ENCODE assay signal across 19 mouse cellular contexts in genomic region chr4:44942237-44942636, GRCm38 (mm10). TPM values are rescaled to one million over a fixed set of nuclear protein-coding genes. Genes with fewer than 3 reads are reported as not detected.
A peak's percentile ranks its signal among the peaks of the same experiment; 100 is the strongest.
DNase-seq lines count a peak whose midpoint lies in the region; ATAC-seq and TF ChIP-seq lines count a peak whose summit lies in the region.
"Had no signal": no experiment of that assay in that cellular context is flagged by ENCODE, and none has a peak within 500 bp of the region (broad histone marks: within the 10 kb centered on the region; RNA-seq: fewer than 3 reads in every experiment).

No protein-coding gene starts in this region.

- no peak overlapping the region for H3K4me2 ChIP-seq in CH12.LX (ENCODE audit: insufficient read depth, low read depth, poor library complexity, severe bottlenecking)
- no peak overlapping the region for H3K4me2 ChIP-seq in intestine, postnatal 0 days (replicated peaks; ENCODE audit: low read depth)
- H3K4me2 ChIP-seq: embryonic facial prominence, embryonic 12.5 days; forebrain, embryonic 15.5 days; heart, embryonic 12.5 days; hindbrain, embryonic 14.5 days had no signal

- intact Hi-C loops in left cerebral cortex, postnatal 25 days (cut with DNase I), result no loop called here

- peaks cover 41% of the 10 kb centered on the region; the same call in 1 of the 2 replicates for H3K4me1 ChIP-seq in spleen, adult 2 months (ENCODE audit: control insufficient read depth, insufficient read depth, insufficient read length)
- H3K4me1 ChIP-seq in CH12.LX (ENCODE audit: control insufficient read depth in 1 of 2, insufficient read depth in 2 of 2), result peaks cover 43 to 92% of the 10 kb centered on the region in 2 experiments
- no peaks in the 10 kb centered on the region for H3K4me1 ChIP-seq in intestine, postnatal 0 days (replicated peaks; ENCODE audit: control insufficient read depth, insufficient read depth, low read length)
- H3K4me1 ChIP-seq: embryonic facial prominence, embryonic 12.5 days; forebrain, embryonic 15.5 days; heart, embryonic 12.5 days; hindbrain, embryonic 10.5 days had no signal

- H3K79me2 ChIP-seq in CH12.LX (replicated peaks; ENCODE audit: control insufficient read depth, extremely low read depth, insufficient read depth, poor library complexity, severe bottlenecking), result no peaks in the 10 kb centered on the region

- peak overlapping the region; percentile 56; the same call in 1 of the 2 replicates for H3K27ac ChIP-seq in spleen, adult 2 months (ENCODE audit: insufficient read depth, low read length)
- H3K27ac ChIP-seq in CH12.LX (ENCODE audit: insufficient read depth, low read depth), result no peak overlapping the region
- no peak overlapping the region for H3K27ac ChIP-seq in intestine, postnatal 0 days (ENCODE audit: low read depth, low read length)
- H3K27ac ChIP-seq: embryonic facial prominence, embryonic 12.5 days; forebrain, embryonic 15.5 days; heart, adult 2 months; hindbrain, embryonic 10.5 days; hindbrain, embryonic 14.5 days had no signal

- no peak overlapping the region for H3K4me3 ChIP-seq in spleen, adult 2 months (ENCODE audit: extremely low read depth, insufficient read depth, insufficient read length)
- no peak overlapping the region for H3K4me3 ChIP-seq in CH12.LX (replicated peaks in 1 of 3; ENCODE audit: low read depth in 2 of 3, low read length in 2 of 3, poor library complexity in 1 of 3)
- H3K4me3 ChIP-seq in intestine, postnatal 0 days (ENCODE audit: low read depth, low read length), result no peak overlapping the region
- H3K4me3 ChIP-seq: embryonic facial prominence, embryonic 12.5 days; forebrain, embryonic 15.5 days; heart, adult 2 months; heart, embryonic 12.5 days; hindbrain, embryonic 10.5 days had no signal

- peak; percentile 80 for ATAC-seq in common myeloid progenitor, adult 5-6 weeks (replicated peaks; ENCODE audit: low read depth, poor library complexity, severe bottlenecking)
- no peak for ATAC-seq in intestine, postnatal 0 days
- ATAC-seq: CD4-positive, CD25-positive, alpha-beta regulatory T cell, adult 4 months; forebrain, embryonic 15.5 days had no signal

- peak; percentile 59 for TF ChIP-seq EP300 in CH12.LX (IDR thresholded peaks at IDR 0.05; ENCODE audit: low read length)

- H3K9ac ChIP-seq in CH12.LX (ENCODE audit: insufficient read depth, low read depth), result no peak overlapping the region
- no peak overlapping the region for H3K9ac ChIP-seq in intestine, postnatal 0 days (ENCODE audit: low read depth, low read length)
- H3K9ac ChIP-seq: embryonic facial prominence, embryonic 12.5 days; forebrain, embryonic 15.5 days; heart, embryonic 12.5 days; hindbrain, embryonic 14.5 days had no signal

- no peaks in the 10 kb centered on the region for H3K36me3 ChIP-seq in spleen, adult 2 months (ENCODE audit: control insufficient read depth, insufficient read depth, low read length)
- H3K36me3 ChIP-seq in CH12.LX (replicated peaks in 1 of 2; ENCODE audit: control insufficient read depth in 1 of 2, insufficient read depth in 1 of 2, low read length in 1 of 2), result no peaks in the 10 kb centered on the region
- H3K36me3 ChIP-seq in splenic B cell, adult 2 months (ENCODE audit: control insufficient read depth, insufficient read depth, low read length, poor library complexity, severe bottlenecking), result no peaks in the 10 kb centered on the region
- no peaks in the 10 kb centered on the region for H3K36me3 ChIP-seq in intestine, postnatal 0 days (ENCODE audit: control insufficient read depth, insufficient read depth)
- H3K36me3 ChIP-seq: embryonic facial prominence, embryonic 12.5 days; forebrain, embryonic 15.5 days; heart, embryonic 12.5 days; hindbrain, embryonic 10.5 days had no signal

- no peak for TF ChIP-seq POLR2A in spleen, adult 2 months (IDR thresholded peaks at IDR 0.05; ENCODE audit: low read depth, low read length)
- no peak for TF ChIP-seq POLR2A in CH12.LX (IDR thresholded peaks at IDR 0.05; ENCODE audit: low read depth, low read length)

- H3K9me3 ChIP-seq in CH12.LX (replicated peaks; ENCODE audit: low read length), result no peaks in the 10 kb centered on the region
- no peaks in the 10 kb centered on the region for H3K9me3 ChIP-seq in intestine, postnatal 0 days (ENCODE audit: control insufficient read depth)
- H3K9me3 ChIP-seq: embryonic facial prominence, embryonic 12.5 days; forebrain, embryonic 15.5 days; heart, embryonic 12.5 days; hindbrain, embryonic 10.5 days had no signal

- DNase-seq in spleen, adult 2 months (ENCODE audit: low read depth in 1 of 2, low spot score in 2 of 2), result no peak
- DNase-seq in spleen, postnatal 14 days (ENCODE audit: low spot score in 2 of 2), result no peak
- DNase-seq in CH12.LX (ENCODE audit: extremely low read depth), result no peak
- peak; percentile 41 for DNase-seq in splenic B cell, adult 2 months (ENCODE audit: low read depth, low spot score)
- no peak for DNase-seq in left cerebral cortex, postnatal 25 days (ENCODE audit: low spot score in 2 of 2)
- DNase-seq: adrenal gland, adult 8-10 months; adrenal gland, postnatal 36 days; cerebellum, adult 2 months; cerebellum, postnatal 10 days; gastrocnemius, postnatal 10 days; heart, adult 2 months had no signal

- H3K27me3 ChIP-seq in spleen, adult 2 months (ENCODE audit: control insufficient read depth, insufficient read depth, low read length), result no peaks in the 10 kb centered on the region
- no peaks in the 10 kb centered on the region for H3K27me3 ChIP-seq in CH12.LX (replicated peaks)
- H3K27me3 ChIP-seq in splenic B cell, adult 2 months (ENCODE audit: control insufficient read depth, insufficient read depth, low read length, poor library complexity, severe bottlenecking), result no peaks in the 10 kb centered on the region
- no peaks in the 10 kb centered on the region for H3K27me3 ChIP-seq in intestine, postnatal 0 days (replicated peaks; ENCODE audit: control insufficient read depth, insufficient read depth, low read length)
- H3K27me3 ChIP-seq: embryonic facial prominence, embryonic 12.5 days; forebrain, embryonic 15.5 days; heart, embryonic 12.5 days had no signal

- dilution Hi-C loops in CH12.LX (cut with MboI; ENCODE audit: extremely low pct_ligation_motif_present, extremely low pct_unique_long_range_greater_than_20kb, low sequenced_read_pairs), result no loop called here

- in situ Hi-C loops in CH12.LX (cut with MboI; ENCODE audit: low pct_ligation_motif_present, low pct_unique_long_range_greater_than_20kb, low sequenced_read_pairs), result loop anchor here (25.0 kb wide), 1 partner anchor 630 kb away; the partner anchor contains the start of gene Melk

- TF ChIP-seq RAD21 in CH12.LX (IDR thresholded peaks at IDR 0.05; ENCODE audit: low read depth, low read length), result no peak

- 12% methylated on average over 1 of the region's 1 CpGs for WGBS in spleen, adult 2 months
- 81% methylated on average over 1 of the region's 1 CpGs for WGBS in intestine, postnatal 0 days

- no peak for TF ChIP-seq CTCF in spleen, adult 2 months (IDR thresholded peaks at IDR 0.05; ENCODE audit: extremely low read depth, insufficient read depth, insufficient read length, insufficient replicate concordance)
- no peak for TF ChIP-seq CTCF in CH12.LX (conservative IDR thresholded peaks at IDR 0.05 in 1 of 2, IDR thresholded peaks at IDR 0.05 in 1 of 2; ENCODE audit: low read depth in 2 of 2, low read length in 2 of 2)
- no peak for TF ChIP-seq CTCF in intestine, postnatal 0 days (IDR thresholded peaks at IDR 0.05; ENCODE audit: low read depth)

TF ChIP-seq in CH12.LX, 34 proteins besides CTCF, POLR2A, EP300 and RAD21:
- TF ChIP-seq BHLHE40 (IDR thresholded peaks at IDR 0.05; ENCODE audit: low read depth, low read length), result peak; percentile 66
- TF ChIP-seq CHD2 (IDR thresholded peaks at IDR 0.05; ENCODE audit: low read length), result peak; percentile 49; the same call in 1 of the 2 replicates
- no peak for TF ChIP-seq SMC3 (IDR thresholded peaks at IDR 0.05; ENCODE audit: low read depth, low read length)
- TF ChIP-seq ETS1 (conservative IDR thresholded peaks at IDR 0.05; ENCODE audit: low read depth, low read length), result peak; percentile 25; the same call in 1 of the 2 replicates
- TF ChIP-seq MAFK (IDR thresholded peaks at IDR 0.05; ENCODE audit: insufficient replicate concordance, low read length), result peak; percentile 57
- TF ChIP-seq MAX (IDR thresholded peaks at IDR 0.05; ENCODE audit: low read length), result no peak
- TF ChIP-seq PAX5 (IDR thresholded peaks at IDR 0.05; ENCODE audit: low read length), result no peak
- peak; percentile 46; the same call in 1 of the 2 replicates for TF ChIP-seq TCF12 (IDR thresholded peaks at IDR 0.05; ENCODE audit: low read depth, low read length)
- TF ChIP-seq MEF2A (IDR thresholded peaks at IDR 0.05; ENCODE audit: borderline replicate concordance, low read depth, low read length), result no peak
TF ChIP-seq in CH12.LX: peak in this region for 5.

RNA-seq across cellular contexts. Expression of gene Grhpr, which starts 39.0 kb away (rescaled TPM):
- polyA plus RNA-seq in spleen, adult 2 months (2012; rRNA removed), result 27.7 and 30.3 TPM in 2 replicates
- total RNA-seq in CH12.LX (2012; rRNA removed) (43.4 and 76.6 TPM in 2 replicates), CH12.LX (2014; rRNA removed) (106 and 107 TPM in 2 replicates)
- 174 and 204 TPM in 2 replicates for polyA plus RNA-seq in CH12.LX (2012; ENCODE audit: insufficient read length, low read depth)
- total RNA-seq in common myeloid progenitor, adult 5-6 weeks (2017), result 8.6 and 10.8 TPM in 2 replicates
- polyA plus RNA-seq in intestine, postnatal 0 days (2015; fragmentation: Nextera tagmentation; extraction: Ambion mirVana), result 121 and 133 TPM in 2 replicates
- total RNA-seq in left cerebral cortex, postnatal 25 days (2021), result 10 to 100 TPM; 20.2 to 24.0 TPM
